Mouse (Mus musculus): Measurements from ENCODE around the gene Olfr178. TPM values are rescaled to one million over a fixed set of nuclear protein-coding genes. Genes with fewer than 3 reads are reported as not detected.

Olfr178 gene
- total RNA-seq (2015; ENCODE audit: low replicate concordance): not detected in 2 replicates
- total RNA-seq (2017; ENCODE audit: low replicate concordance): not detected in 2 replicates

- no peak for ATAC-seq (replicated peaks; ENCODE audit: low FRiP score, poor library complexity, severe bottlenecking)
These were observed at the start of gene Olfr178 for GRCm38 (mm10) chr16:58891963-58892362. TSS of gene Olfr178 (minus strand) at chr16:58892063.

- no peak for ATAC-seq (replicated peaks; ENCODE audit: low FRiP score, poor library complexity, severe bottlenecking)
These were observed 37.4 kb upstream of the Olfr178 start, which contains the start of gene Olfr180 for GRCm38 (mm10) chr16:58929292-58929691. TSS of gene Olfr180 (minus strand) at chr16:58929392.

GRCm38 (mm10) chr16:58928655-58929054 lies 36.8 kb upstream of the Olfr178 start, which contains the start of gene Olfr181:
TSS of gene Olfr181 (minus strand) at chr16:58928755.
- ATAC-seq (replicated peaks; ENCODE audit: low FRiP score, poor library complexity, severe bottlenecking): no peak

- no peak for ATAC-seq (replicated peaks; ENCODE audit: low FRiP score, poor library complexity, severe bottlenecking)
These were observed 7.4 kb downstream of the Olfr178 start for GRCm38 (mm10) chr16:58884416-58884815.

- ATAC-seq (replicated peaks; ENCODE audit: low FRiP score, poor library complexity, severe bottlenecking): no peak
These were observed 17.2 kb downstream of the Olfr178 start, which contains the start of gene Olfr177 for GRCm38 (mm10) chr16:58874668-58875067. TSS of gene Olfr177 (minus strand) at chr16:58874768.

GRCm38 (mm10) chr16:58861479-58861878 lies 30.4 kb downstream of the Olfr178 start:
- no peak for ATAC-seq (replicated peaks; ENCODE audit: low FRiP score, poor library complexity, severe bottlenecking)

GRCm38 (mm10) chr16:58860032-58860737 lies 31.7 kb downstream of the Olfr178 start:
- ATAC-seq (replicated peaks; ENCODE audit: low FRiP score, poor library complexity, severe bottlenecking): no peak

Other genes with a start within 250 kb of the Olfr178 start
- 1,198 and 1,327 TPM in 2 replicates for gene Cpox, start 221.8 kb downstream of the Olfr178 start, total RNA-seq (2015; ENCODE audit: low replicate concordance)
- gene Cpox, start 221.8 kb downstream of the Olfr178 start, total RNA-seq (2017; ENCODE audit: low replicate concordance): 966 and 1,012 TPM in 2 replicates
- 1.1 TPM in 1 of 2 replicates, not detected in the other for gene Gpr15, start 173.0 kb downstream of the Olfr178 start, total RNA-seq (2015; ENCODE audit: low replicate concordance)
- gene Gpr15, start 173.0 kb downstream of the Olfr178 start, total RNA-seq (2017; ENCODE audit: low replicate concordance): not detected in 2 replicates
- 27.2 and 30.6 TPM in 2 replicates for gene Cldnd1, start 164.2 kb downstream of the Olfr178 start, total RNA-seq (2015; ENCODE audit: low replicate concordance)
- gene Cldnd1, start 164.2 kb downstream of the Olfr178 start, total RNA-seq (2017; ENCODE audit: low replicate concordance): 15.5 and 16.9 TPM in 2 replicates
- gene Olfr172, start 128.9 kb downstream of the Olfr178 start, total RNA-seq (2015; ENCODE audit: low replicate concordance): not detected in 2 replicates
- not detected in 2 replicates for gene Olfr172, start 128.9 kb downstream of the Olfr178 start, total RNA-seq (2017; ENCODE audit: low replicate concordance)
- not detected in 2 replicates for gene Olfr173, start 91.8 kb downstream of the Olfr178 start, total RNA-seq (2015; ENCODE audit: low replicate concordance)
- not detected in 2 replicates for gene Olfr173, start 91.8 kb downstream of the Olfr178 start, total RNA-seq (2017; ENCODE audit: low replicate concordance)
- not detected in 2 replicates for gene Olfr175-ps1, start 65.3 kb downstream of the Olfr178 start, total RNA-seq (2015; ENCODE audit: low replicate concordance)
- gene Olfr175-ps1, start 65.3 kb downstream of the Olfr178 start, total RNA-seq (2017; ENCODE audit: low replicate concordance): not detected in 2 replicates
- gene Olfr177, start 17.3 kb downstream of the Olfr178 start, total RNA-seq (2015; ENCODE audit: low replicate concordance): not detected in 2 replicates
- not detected in 2 replicates for gene Olfr177, start 17.3 kb downstream of the Olfr178 start, total RNA-seq (2017; ENCODE audit: low replicate concordance)
- gene Olfr181, start 36.7 kb upstream of the Olfr178 start, total RNA-seq (2015; ENCODE audit: low replicate concordance): not detected in 2 replicates
- gene Olfr181, start 36.7 kb upstream of the Olfr178 start, total RNA-seq (2017; ENCODE audit: low replicate concordance): not detected in 2 replicates
- not detected in 2 replicates for gene Olfr180, start 37.3 kb upstream of the Olfr178 start, total RNA-seq (2015; ENCODE audit: low replicate concordance)
- gene Olfr180, start 37.3 kb upstream of the Olfr178 start, total RNA-seq (2017; ENCODE audit: low replicate concordance): not detected in 2 replicates
- gene Olfr183, start 103.3 kb upstream of the Olfr178 start, total RNA-seq (2015; ENCODE audit: low replicate concordance): not detected in 2 replicates
- gene Olfr183, start 103.3 kb upstream of the Olfr178 start, total RNA-seq (2017; ENCODE audit: low replicate concordance): not detected in 2 replicates
- gene Olfr186, start 138.2 kb upstream of the Olfr178 start, total RNA-seq (2015; ENCODE audit: low replicate concordance): not detected in 2 replicates
- not detected in 2 replicates for gene Olfr186, start 138.2 kb upstream of the Olfr178 start, total RNA-seq (2017; ENCODE audit: low replicate concordance)
- not detected in 2 replicates for gene Olfr187, start 147.7 kb upstream of the Olfr178 start, total RNA-seq (2015; ENCODE audit: low replicate concordance)
- not detected in 2 replicates for gene Olfr187, start 147.7 kb upstream of the Olfr178 start, total RNA-seq (2017; ENCODE audit: low replicate concordance)
- not detected in 2 replicates for gene Olfr190, start 185.9 kb upstream of the Olfr178 start, total RNA-seq (2015; ENCODE audit: low replicate concordance)
- gene Olfr190, start 185.9 kb upstream of the Olfr178 start, total RNA-seq (2017; ENCODE audit: low replicate concordance): not detected in 2 replicates
- not detected in 2 replicates for gene Olfr191, start 197.8 kb upstream of the Olfr178 start, total RNA-seq (2015; ENCODE audit: low replicate concordance)
- not detected in 2 replicates for gene Olfr191, start 197.8 kb upstream of the Olfr178 start, total RNA-seq (2017; ENCODE audit: low replicate concordance)
- gene Olfr193, start 219.8 kb upstream of the Olfr178 start, total RNA-seq (2015; ENCODE audit: low replicate concordance): not detected in 2 replicates
- not detected in 2 replicates for gene Olfr193, start 219.8 kb upstream of the Olfr178 start, total RNA-seq (2017; ENCODE audit: low replicate concordance)
- not detected in 2 replicates for gene Olfr194, start 229.0 kb upstream of the Olfr178 start, total RNA-seq (2015; ENCODE audit: low replicate concordance)
- gene Olfr194, start 229.0 kb upstream of the Olfr178 start, total RNA-seq (2017; ENCODE audit: low replicate concordance): not detected in 2 replicates

All from erythroid progenitor cell, adult 5-6 weeks (primary cell).